Mouse (Mus musculus): ENCODE measurements around the gene Ddx28. TPM values are rescaled to one million over a fixed set of nuclear protein-coding genes. Genes with fewer than 3 reads are reported as not detected.

Ddx28 gene
- 18.4 and 19.9 TPM in 2 replicates for polyA plus RNA-seq (2016; fragmentation: Nextera tagmentation; extraction: Ambion mirVana)

DNA sequence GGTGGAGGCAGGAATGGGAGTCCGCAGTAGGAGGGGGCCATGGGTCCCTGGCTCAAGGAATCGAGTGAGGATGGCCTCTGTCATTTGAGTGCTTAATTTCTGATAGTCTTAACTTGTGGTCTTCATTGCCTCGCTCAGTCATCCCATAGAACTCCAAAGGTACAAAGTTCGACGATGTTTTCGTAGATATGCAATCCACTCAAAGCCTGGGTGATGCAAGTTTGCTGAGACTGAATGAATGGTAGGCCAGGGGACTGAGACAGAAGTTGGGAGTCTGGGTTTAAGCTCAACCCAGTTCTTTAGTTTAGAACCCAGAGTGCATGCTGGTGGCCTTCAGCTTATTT, at the start of gene Ddx28:
Gene Ddx28 (minus strand): TSS at position 240 of the 344 bp plus-strand sequence.
- peak within 1 kb of the TSS; percentile 69 for H3K27ac ChIP-seq
- 5% methylated on average over 6 of the region's 6 CpGs for WGBS
- H3K27me3 ChIP-seq, result no peaks in the 10 kb centered on the region
- H3K9me3 ChIP-seq (replicated peaks), result no peaks in the 10 kb centered on the region
- H3K4me2 ChIP-seq (replicated peaks), result peak within 1 kb of the TSS; percentile 99
- ATAC-seq (ENCODE audit: low FRiP score), result no peak; the same call in 1 of the 2 replicates
- peaks cover 16% of the 10 kb centered on the region for H3K4me1 ChIP-seq
- peak within 1 kb of the TSS; percentile 73 for H3K4me3 ChIP-seq
- H3K9ac ChIP-seq, result peak within 1 kb of the TSS; percentile 81
- H3K36me3 ChIP-seq, result peaks cover 9% of the 10 kb centered on the region; the same call in 1 of the 2 replicates

DNA sequence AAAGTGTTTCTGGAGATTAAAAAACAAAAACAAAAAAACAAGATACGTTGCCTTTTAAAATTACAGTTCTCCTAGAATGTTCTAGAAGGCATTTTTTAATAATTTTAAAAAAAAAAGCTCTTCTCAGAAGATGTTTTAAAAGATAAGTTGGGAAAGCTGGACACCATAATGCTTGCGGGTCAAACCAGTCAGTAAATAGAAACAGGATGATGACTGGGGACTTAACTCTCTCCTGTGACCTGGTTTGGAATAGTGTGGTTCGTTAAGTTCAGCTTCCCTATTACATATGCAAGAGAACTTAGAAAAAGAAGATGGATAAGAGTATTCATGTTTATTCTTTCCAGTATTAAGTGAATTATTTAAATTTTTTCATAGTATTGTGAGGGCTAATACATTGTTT, 48.8 kb upstream of the Ddx28 start:
- H3K27ac ChIP-seq, result no peak overlapping the region
- H3K27me3 ChIP-seq, result no peaks in the 10 kb centered on the region
- peak overlapping the region; percentile 82 for H3K4me2 ChIP-seq (replicated peaks)
- H3K4me3 ChIP-seq, result peak overlapping the region; percentile 68
- no peak for ATAC-seq (ENCODE audit: low FRiP score)
- no peaks in the 10 kb centered on the region for H3K36me3 ChIP-seq
- WGBS, result 16% methylated on average over 3 of the region's 3 CpGs
- H3K4me1 ChIP-seq, result peaks cover 26% of the 10 kb centered on the region
- no peaks in the 10 kb centered on the region for H3K9me3 ChIP-seq (replicated peaks)
- H3K9ac ChIP-seq, result peak overlapping the region; percentile 86

DNA sequence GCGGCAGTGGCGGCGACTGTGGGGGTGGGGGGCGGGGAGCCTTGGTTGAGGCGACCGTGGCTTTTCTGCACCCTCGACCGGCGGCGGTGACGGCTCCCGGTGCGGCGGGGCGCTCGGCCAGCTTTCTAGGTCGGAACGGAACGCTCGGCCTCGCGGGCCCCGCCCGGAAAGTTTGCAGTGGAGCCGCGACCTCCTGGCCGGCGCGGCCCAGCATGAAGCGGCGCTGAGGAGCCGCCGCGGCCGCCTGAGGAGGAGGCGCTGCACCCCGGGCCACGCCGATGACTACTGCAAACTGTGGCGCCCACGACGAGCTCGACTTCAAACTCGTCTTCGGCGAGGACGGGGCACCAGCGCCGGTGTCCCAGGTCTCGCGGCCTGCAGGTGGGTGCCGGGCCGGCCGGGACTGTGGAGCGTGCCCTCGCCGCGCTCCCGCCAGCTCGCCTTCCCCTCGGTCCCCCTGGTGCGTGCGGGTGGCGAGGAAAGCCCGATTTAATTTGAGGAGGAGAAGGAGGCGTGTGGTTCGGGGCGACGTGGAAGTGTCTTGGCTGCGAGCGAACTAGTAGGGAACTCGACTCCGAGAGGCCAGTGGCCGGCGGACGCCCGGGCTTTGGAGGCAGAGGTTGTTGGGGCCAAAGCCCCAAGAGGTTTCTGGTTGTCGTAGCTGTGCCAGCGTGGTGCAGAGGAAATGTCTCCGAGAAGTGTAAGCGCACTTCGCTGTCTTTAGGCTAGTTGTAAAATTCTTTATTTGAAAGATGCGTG, 48.1 kb upstream of the Ddx28 start:
- WGBS, result under 1% methylated on average over 81 of the region's 83 CpGs
- peaks cover 26% of the 10 kb centered on the region for H3K4me1 ChIP-seq
- no peaks in the 10 kb centered on the region for H3K27me3 ChIP-seq
- H3K9ac ChIP-seq, result peak overlapping the region; percentile 86
- ATAC-seq (ENCODE audit: low FRiP score), result peak; percentile 87
- no peaks in the 10 kb centered on the region for H3K9me3 ChIP-seq (replicated peaks)
- H3K4me2 ChIP-seq (replicated peaks), result peak overlapping the region; percentile 82
- peak overlapping the region; percentile 89 for H3K27ac ChIP-seq
- peak overlapping the region; percentile 68 for H3K4me3 ChIP-seq
- H3K36me3 ChIP-seq, result no peaks in the 10 kb centered on the region

DNA sequence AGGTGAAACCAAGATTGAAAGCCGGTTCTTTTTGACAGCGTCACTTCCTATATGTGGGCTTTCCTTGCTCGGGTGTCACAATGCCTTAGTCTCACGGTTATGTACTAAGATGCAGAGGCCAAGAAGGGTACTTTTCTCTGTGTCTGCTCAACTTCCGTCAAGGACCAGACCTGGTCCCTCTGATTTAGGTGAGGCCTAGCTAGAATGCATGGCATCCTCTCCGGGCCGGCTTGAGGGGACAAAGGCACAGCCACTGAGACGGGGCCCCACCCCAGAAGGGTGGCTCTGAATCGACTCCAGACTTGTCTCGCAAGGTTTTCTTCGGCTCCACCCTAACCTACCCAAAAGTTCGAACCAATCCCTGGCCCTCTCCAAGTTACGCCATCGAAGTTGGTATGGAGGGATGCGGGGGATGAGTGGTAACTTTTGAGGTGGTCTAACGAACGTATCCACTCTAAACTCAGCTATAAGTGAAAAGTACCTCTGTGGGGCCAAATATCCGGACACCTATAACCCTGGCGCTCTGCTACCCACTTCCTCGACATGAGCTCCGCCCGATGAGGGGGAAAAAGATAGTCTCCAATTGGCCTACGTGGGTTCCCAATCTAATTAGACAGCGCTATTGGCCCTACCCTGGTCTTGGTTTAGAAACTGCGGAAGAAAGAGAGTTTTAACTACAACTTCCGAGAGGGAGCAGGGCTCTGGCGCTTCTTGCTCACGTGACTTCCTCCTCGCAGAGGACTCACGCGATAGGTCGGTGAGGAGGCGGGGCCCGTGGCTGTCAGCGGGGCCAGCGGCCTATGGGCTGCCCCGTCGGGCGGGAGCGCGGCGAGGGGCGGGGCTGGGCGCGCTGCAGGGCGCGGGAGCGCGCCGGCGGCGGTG, 47.3 kb upstream of the Ddx28 start, which contains the start of gene Nfatc3:
Gene Nfatc3 (plus strand): TSS at position 110 of the 882 bp plus-strand sequence.
- peak within 1 kb of the TSS; percentile 86 for H3K9ac ChIP-seq
- ATAC-seq (ENCODE audit: low FRiP score), result peak; percentile 98
- peak within 1 kb of the TSS; percentile 68 for H3K4me3 ChIP-seq
- H3K9me3 ChIP-seq (replicated peaks), result no peaks in the 10 kb centered on the region
- H3K27me3 ChIP-seq, result no peaks in the 10 kb centered on the region
- 1% methylated on average over 52 of the region's 52 CpGs for WGBS
- H3K36me3 ChIP-seq, result peaks cover 3% of the 10 kb centered on the region; the same call in 1 of the 2 replicates
- peak within 1 kb of the TSS; percentile 89 for H3K27ac ChIP-seq
- H3K4me2 ChIP-seq (replicated peaks), result peak within 1 kb of the TSS; percentile 82
- peaks cover 26% of the 10 kb centered on the region for H3K4me1 ChIP-seq

DNA sequence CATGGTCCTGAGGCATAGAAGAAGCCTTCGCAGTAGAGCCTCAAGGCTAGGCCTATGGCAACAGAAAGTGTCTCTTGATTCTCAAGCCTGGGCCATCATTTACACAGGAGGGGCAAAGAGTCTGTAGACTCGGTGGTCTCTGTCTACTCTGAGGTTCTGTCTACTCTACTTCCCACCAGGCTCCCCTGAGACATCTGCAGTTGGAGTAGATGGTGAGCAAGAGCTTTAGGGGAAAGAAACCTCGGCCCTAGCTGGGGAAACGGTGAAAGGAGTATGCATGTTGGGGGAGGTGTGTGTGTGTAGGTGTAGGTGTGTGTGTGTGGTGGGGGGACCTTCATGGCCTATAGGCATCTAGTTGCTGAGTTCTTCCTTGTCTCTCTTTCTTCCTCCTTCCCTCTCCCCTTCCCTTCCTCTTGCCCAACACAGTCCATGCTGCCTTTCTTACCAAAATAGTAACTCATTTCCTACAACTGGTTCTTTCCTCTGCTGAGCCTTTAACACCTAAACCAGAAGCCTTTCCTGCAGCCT, 44.8 kb upstream of the Ddx28 start:
- H3K9me3 ChIP-seq (replicated peaks), result no peaks in the 10 kb centered on the region
- peaks cover 26% of the 10 kb centered on the region for H3K36me3 ChIP-seq
- no peak overlapping the region for H3K4me2 ChIP-seq (replicated peaks)
- WGBS, result 88% methylated on average over 4 of the region's 4 CpGs
- H3K9ac ChIP-seq, result no peak overlapping the region
- H3K27me3 ChIP-seq, result no peaks in the 10 kb centered on the region
- H3K4me1 ChIP-seq, result peaks cover 17% of the 10 kb centered on the region
- no peak overlapping the region for H3K4me3 ChIP-seq
- no peak overlapping the region for H3K27ac ChIP-seq
- no peak for ATAC-seq (ENCODE audit: low FRiP score)

DNA sequence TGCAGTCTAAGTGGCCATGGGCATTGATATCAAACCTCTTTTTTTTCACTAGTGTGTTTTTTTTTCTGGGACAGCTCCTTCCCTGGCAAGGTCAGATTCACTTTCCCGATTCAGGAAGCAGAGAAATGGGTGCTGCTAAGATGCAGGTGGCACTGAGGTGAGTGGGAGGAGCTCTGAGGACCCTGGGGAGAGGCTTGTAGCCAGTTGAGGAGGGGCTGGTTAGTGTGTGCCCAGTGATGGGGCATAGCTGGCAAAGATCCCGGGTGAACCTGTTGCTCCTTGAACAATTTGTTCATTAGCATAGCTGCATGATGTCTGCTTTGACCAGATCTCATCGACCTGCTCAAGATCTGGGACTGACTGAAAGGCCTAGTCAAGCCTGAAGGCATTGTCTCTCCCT, 43.4 kb upstream of the Ddx28 start:
- Histone ChIP-seq H3K4me3 (no peak overlapping the region), H3K4me1 (peaks cover 7% of the 10 kb centered on the region), H3K9ac (no peak overlapping the region), H3K9me3 (replicated peaks) (no peaks in the 10 kb centered on the region), H3K4me2 (replicated peaks) (no peak overlapping the region), H3K36me3 (peaks cover 35% of the 10 kb centered on the region), H3K27me3 (no peaks in the 10 kb centered on the region), H3K27ac (no peak overlapping the region)
- no peak for ATAC-seq (ENCODE audit: low FRiP score)
- WGBS, result 60% methylated on average over 3 of the region's 3 CpGs

DNA sequence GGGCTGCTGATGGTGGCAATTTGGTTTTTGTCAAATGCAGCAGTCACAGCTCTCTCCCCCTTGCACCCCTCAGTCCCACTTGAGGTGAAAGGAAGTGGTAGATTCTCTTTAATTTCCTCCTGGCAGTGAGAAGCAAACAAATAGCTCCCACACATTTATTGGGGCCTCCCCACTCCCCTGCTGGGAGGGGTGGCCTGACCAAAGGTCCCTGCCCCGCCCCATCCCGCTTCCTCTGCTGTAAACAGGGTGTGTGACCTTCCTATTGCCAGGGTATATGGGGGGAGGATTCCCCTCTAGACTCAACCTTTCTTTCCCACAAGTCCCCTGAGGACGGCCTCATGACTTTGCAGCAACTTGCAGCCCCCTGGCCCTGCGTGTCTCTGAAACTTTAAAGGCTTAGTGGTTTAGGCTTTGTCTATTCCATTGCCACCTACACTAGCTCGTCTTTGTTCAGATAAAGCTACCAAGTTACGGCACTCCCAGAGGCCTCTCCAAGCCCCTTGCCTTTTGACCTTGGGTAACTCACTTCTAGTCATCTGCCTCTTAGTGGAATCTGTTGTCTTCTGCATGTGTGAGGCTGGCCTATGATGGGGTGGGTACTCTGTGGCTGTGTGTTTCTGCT, 42.6 kb upstream of the Ddx28 start:
- Histone ChIP-seq H3K27ac (no peak overlapping the region), H3K9ac (no peak overlapping the region), H3K9me3 (replicated peaks) (no peaks in the 10 kb centered on the region), H3K27me3 (no peaks in the 10 kb centered on the region), H3K4me3 (no peak overlapping the region), H3K4me1 (peaks cover 7% of the 10 kb centered on the region), H3K4me2 (replicated peaks) (no peak overlapping the region), H3K36me3 (peaks cover 35% of the 10 kb centered on the region)
- WGBS, result 74% methylated on average over 6 of the region's 6 CpGs
- ATAC-seq (ENCODE audit: low FRiP score), result no peak

DNA sequence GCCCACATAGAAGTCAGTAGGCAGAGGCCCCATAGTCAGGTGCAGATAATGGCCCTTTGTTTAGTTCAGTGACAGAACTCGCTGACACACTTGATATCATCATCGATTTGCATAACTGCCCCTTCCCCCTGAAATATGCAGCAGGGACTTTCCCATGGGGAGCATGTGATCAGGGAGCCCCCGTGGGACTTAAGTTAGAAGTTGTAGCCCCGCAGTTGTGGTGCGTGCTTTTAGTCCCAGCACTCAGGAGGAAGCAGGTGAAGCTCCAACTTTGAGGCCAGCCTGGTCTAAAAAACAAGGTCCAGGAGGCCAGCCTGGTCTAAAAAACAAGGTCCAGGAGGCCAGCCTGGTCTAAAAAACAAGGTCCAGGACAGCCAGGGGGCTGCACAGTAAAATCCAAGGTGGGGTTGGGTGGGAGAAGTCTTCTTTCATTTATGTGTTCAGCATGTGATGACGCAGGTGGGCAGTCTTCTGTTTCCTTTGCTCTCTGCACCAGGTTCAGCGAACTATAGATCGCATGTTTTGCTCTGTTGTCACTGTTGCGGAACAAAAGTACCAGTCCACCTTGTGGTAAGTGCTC, 40.9 kb upstream of the Ddx28 start:
- H3K27ac ChIP-seq, result no peak overlapping the region
- H3K4me3 ChIP-seq, result no peak overlapping the region
- ATAC-seq (ENCODE audit: low FRiP score), result no peak
- H3K9ac ChIP-seq, result no peak overlapping the region
- peaks cover 35% of the 10 kb centered on the region for H3K36me3 ChIP-seq
- no peaks in the 10 kb centered on the region for H3K4me1 ChIP-seq
- H3K27me3 ChIP-seq, result no peaks in the 10 kb centered on the region
- no peaks in the 10 kb centered on the region for H3K9me3 ChIP-seq (replicated peaks)
- no peak overlapping the region for H3K4me2 ChIP-seq (replicated peaks)
- WGBS, result 91% methylated on average over 9 of the region's 9 CpGs

DNA sequence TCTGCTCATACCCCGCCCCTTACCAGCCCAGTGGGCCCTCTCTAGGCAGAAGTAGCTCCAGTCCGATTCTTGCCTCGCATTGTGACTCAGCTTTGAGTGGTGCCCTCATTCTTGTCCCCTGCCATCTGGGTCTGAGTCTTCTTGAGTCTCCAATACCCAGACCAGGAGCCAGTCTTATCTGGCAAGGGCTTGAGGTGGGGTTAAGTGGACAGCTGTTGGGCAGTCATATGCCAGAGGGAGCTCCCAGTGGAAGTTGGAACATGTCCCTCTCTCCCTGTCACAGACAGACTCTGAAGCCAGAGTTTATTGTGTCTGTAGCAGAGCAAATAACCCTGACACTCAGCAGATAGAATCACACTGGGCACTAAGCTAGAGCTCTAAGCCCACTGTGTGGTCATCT, 39.4 kb upstream of the Ddx28 start:
- Histone ChIP-seq H3K36me3 (peaks cover 39% of the 10 kb centered on the region), H3K27me3 (no peaks in the 10 kb centered on the region)
- no peak for ATAC-seq (ENCODE audit: low FRiP score)

DNA sequence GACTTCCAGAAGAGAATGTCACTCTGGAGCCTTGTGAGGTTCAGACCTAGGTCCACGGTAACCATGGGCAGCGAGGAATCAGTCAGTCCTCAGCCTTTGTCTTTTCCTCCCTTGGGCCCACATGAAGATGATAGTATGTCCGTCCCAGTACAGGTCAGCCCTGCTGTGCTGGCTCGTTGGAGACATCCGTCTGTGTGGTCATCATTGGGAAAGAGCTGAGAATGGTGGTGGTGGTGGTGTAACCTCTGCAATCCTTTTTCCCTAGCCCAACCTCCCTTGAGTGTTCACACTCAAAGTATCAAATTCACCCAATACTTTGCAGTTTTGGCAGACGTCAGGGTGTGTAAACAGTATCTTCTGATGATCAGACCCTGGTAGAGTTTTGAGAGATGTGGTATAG, 38.2 kb upstream of the Ddx28 start:
- peaks cover 39% of the 10 kb centered on the region for H3K36me3 ChIP-seq
- H3K9me3 ChIP-seq (replicated peaks), result no peaks in the 10 kb centered on the region
- H3K9ac ChIP-seq, result no peak overlapping the region
- no peak overlapping the region for H3K27ac ChIP-seq
- H3K4me1 ChIP-seq, result no peaks in the 10 kb centered on the region
- no peak overlapping the region for H3K4me3 ChIP-seq
- H3K4me2 ChIP-seq (replicated peaks), result no peak overlapping the region
- 83% methylated on average over 6 of the region's 6 CpGs for WGBS
- ATAC-seq (ENCODE audit: low FRiP score), result no peak
- no peaks in the 10 kb centered on the region for H3K27me3 ChIP-seq

More for the DNA sequence above, 39.4 kb upstream of the Ddx28 start:
- H3K4me2 ChIP-seq (replicated peaks), result no peak overlapping the region
- H3K4me1 ChIP-seq, result no peaks in the 10 kb centered on the region
- no peak overlapping the region for H3K4me3 ChIP-seq
- no peaks in the 10 kb centered on the region for H3K9me3 ChIP-seq (replicated peaks)
- H3K9ac ChIP-seq, result no peak overlapping the region
- no peak overlapping the region for H3K27ac ChIP-seq
- WGBS, result 93% methylated on average over 3 of the region's 3 CpGs

DNA sequence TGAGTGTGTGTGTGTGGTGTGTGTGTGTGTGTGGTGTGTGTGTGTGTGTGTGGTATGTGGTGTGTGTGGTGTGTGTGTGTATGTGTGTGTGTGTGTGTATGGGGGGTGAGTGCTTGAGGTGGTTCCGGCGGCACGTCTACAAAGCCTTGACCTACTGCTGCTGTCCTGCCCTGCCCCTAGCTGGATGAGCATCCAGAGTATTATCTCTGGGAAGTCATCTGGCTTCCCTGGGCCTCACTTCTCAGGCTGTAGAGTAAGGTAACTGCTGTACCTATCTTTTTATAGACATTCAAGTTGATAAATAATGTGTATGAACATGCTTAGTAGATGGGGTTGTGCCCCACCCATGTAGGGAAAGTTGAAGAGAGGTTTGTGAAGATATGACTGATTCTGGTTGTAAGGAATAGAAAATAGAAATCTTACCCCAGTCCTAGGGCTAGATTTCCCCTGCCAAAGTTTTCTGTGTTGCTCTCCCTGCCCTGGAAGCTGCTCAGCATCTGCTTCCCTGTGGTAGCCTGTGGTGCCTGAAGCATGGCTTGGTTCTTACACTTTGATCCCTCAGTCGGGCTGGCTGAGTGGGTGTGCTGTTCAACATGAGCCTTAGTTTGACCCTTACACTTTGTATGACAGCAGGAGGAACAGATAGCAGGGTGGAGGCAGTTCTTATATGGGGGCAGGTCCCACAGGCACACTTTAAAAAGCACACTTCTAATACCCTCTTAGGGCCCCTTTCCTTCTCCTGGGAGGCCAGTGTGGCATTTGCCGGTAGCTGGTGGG, 36.4 kb upstream of the Ddx28 start:
- Histone ChIP-seq H3K36me3 (peaks cover 26% of the 10 kb centered on the region), H3K27ac (no peak overlapping the region), H3K4me2 (replicated peaks) (no peak overlapping the region), H3K9me3 (replicated peaks) (no peaks in the 10 kb centered on the region), H3K27me3 (no peaks in the 10 kb centered on the region), H3K4me1 (peaks cover 6% of the 10 kb centered on the region; the same call in 1 of the 2 replicates), H3K4me3 (no peak overlapping the region), H3K9ac (0 out of 2 replicates have a peak overlapping the region, but pooled peaks have one; percentile 13)
- no peak for ATAC-seq (ENCODE audit: low FRiP score)
- WGBS, result 87% methylated on average over 5 of the region's 5 CpGs
